Mouse (Mus musculus) layer of hippocampus, postnatal 14 days (tissue): Measurements from ENCODE around the gene Frmd5. TPM values are rescaled to one million over a fixed set of nuclear protein-coding genes. Genes with fewer than 3 reads are reported as not detected.
"Not testable (repeated sequence)": the region's sequence is repeated elsewhere in the genome, so short reads cannot be mapped to it uniquely, and the experiment has no call there.

Experiments used
- DNase-seq, 2 experiments: peaks; one replicate each; pipeline ENCODE4 v3.0.0; 2021 to 2022; ENCODE audit warnings: low spot score in 2 of 2, mixed read lengths in 1 of 2
- total RNA-seq, 2 experiments: library from RNA; stranded (reverse); gene quantifications; 2 replicates each; pipeline ENCODE4 v1.2.3; 2021

Frmd5 gene
- total RNA-seq, 2 experiments from 2014 or later = 32.8 to 33.8 TPM

DNA sequence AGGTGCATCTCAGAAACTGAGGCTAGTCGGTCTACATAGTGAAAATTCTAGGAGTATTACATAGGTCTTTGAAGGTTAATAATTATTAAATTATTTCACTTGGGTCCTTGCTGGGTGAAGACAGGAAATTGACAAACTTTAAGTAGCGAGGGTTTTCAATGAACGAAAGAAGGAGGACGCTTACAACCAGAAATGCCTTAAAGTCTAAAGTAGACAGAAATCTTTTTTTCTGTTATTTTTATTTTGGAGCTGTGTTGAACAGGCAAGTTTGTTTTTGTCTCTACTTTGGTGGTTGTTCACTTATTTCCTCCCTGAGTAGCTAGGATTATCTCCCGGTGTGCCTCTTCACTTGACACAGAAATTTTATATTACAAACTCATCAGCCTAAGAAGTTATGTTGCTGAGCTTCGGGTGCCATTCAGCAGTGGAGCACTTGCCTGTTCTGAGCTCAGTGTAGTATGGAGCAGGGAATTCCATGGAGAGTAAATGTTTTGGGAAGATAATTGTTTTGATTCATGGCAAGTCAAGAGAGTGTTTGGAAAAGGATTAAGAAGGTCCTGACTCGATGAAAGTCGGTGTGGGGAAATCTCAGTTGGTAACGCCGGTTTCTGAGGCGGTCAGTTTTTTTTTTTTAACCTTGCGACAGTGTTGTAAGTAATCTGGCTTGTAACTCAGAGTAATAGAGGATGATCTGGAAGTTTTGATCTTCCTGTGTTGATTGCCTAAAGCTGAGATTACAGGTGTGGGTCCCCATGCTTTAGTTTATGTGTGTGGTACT is 299.5 kb downstream of the Frmd5 start:
- DNase-seq = no peak

- peak; percentile 70 to 88 for DNase-seq
These were observed 300.7 kb downstream of the Frmd5 start, which contains the start of the genes Mfap1a and Wdr76 for GRCm38 (mm10) chr2:121505942-121506882. Gene Mfap1a, minus strand, starts transcription at chr2:121506665. Gene Wdr76, plus strand, starts transcription at chr2:121506723.

GRCm38 (mm10) chr2:121501550-121501949 is 305.3 kb downstream of the Frmd5 start:
- not testable (repeated sequence) for DNase-seq

Other genes starting within 250 kb of the Frmd5 start
- 100 to 1,000 TPM; 126 to 130 TPM for gene Casc4, start 59.9 kb upstream of the Frmd5 start, total RNA-seq
- 10 to 100 TPM; 30.3 to 33.4 TPM for gene Ctdspl2, start 148.9 kb upstream of the Frmd5 start, total RNA-seq
- gene Mageb3, start 149.0 kb upstream of the Frmd5 start, total RNA-seq = under 1 TPM; 0.23 to 0.48 TPM
- 10 to 100 TPM; 21.0 to 21.3 TPM for gene Eif3j1, start 221.5 kb upstream of the Frmd5 start, total RNA-seq